Mouse (Mus musculus) urinary bladder, adult 2 months (tissue): Measurements from ENCODE around the gene Gm12666. TPM values are rescaled to one million over a fixed set of nuclear protein-coding genes. Genes with fewer than 3 reads are reported as not detected.
"Not testable (repeated sequence)": the region's sequence is repeated elsewhere in the genome, so short reads cannot be mapped to it uniquely, and the experiment has no call there.

Experiments used
- DNase-seq: peaks from one replicate; pipeline ENCODE4 v3.0.0; 2022; ENCODE audit warnings: low spot score
- polyA plus RNA-seq: library from polyadenylated mRNA; depleted of rRNA; stranded (reverse); fragments of >200 nt; gene quantifications from 2 replicates; pipeline ENCODE4 v1.2.3, GENCODE M21; 2012; rRNA removed

Gene Gm12666
- polyA plus RNA-seq, result not detected in 2 replicates

DNA sequence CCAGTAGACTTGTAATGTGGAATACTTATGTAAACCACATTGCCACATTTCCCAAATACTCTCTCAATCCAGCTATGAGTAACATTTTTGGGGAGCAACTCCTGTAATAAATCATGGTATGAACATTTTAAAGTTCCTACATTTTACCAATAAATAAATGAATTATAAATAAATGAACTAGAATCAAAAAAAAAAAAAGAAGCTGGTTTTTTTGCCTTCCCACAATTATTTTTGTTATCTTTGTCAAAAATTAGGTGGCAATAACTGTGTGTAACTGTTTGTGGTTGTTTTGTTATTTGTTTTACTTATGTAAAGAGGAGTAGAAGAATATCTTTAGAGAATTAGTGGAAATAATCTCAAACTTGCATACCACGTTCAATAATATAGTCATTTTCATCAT lies at the start of gene Gm12666:
TSS of gene Gm12666 (minus strand) at position 101 of the 400 bp plus-strand sequence.
- DNase-seq, result not testable (repeated sequence)

DNA sequence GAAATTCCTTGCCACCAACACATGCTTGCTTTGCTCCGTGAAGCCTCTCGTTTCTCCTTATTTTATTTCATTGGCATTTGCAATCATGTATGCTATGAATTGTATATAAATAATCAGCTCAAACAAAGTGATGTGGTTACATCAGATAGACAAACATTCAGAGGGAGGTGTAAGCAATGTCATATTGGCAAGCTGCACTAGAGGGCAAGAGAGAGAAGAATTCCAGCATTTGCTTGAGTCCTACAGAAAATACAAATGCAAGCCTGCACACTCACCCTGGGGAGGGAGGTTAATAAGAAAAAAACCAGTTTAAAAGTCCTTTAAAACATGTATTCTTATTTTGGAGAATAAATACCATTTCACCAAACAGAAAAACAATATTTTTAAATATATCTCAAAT lies 34.8 kb upstream of the Gm12666 start:
- no peak for DNase-seq

DNA sequence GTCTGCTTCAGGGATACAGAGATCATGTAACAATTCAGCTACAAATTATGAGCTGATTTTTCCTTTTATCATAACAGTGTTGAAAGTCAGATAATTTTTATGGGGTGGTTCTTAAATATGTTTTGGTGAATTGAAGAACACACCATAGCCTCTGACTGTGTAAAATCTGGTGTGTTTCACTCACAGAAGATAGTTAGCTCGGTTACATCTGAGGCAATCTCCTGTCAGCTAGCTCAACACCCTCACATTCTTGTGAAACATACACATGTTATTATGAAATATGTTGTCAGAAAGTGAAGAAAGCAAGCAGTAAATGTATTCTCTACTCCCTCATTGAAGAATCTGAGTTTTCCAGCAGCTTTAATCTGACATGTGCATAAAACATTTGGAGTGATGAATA lies 24.7 kb upstream of the Gm12666 start:
- DNase-seq, result no peak

DNA sequence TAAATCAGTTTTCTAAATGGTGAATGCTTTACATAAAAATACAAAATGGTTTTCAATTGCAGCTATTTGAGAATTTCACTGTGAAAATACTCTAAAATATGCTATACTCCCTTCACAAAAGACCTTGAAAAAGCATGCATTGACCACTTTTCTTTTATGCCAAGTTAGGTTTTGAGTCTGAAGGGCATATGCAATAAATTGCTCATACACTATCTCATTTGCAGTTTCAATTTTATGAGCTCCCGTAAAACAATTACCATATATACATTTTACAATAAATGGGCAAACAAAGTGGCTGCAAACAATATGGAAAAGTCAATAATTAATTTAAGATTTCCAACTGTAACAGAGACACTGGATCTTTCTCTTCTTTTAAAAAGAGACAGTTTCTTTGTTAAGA lies 38.9 kb downstream of the Gm12666 start:
- no peak for DNase-seq

DNA sequence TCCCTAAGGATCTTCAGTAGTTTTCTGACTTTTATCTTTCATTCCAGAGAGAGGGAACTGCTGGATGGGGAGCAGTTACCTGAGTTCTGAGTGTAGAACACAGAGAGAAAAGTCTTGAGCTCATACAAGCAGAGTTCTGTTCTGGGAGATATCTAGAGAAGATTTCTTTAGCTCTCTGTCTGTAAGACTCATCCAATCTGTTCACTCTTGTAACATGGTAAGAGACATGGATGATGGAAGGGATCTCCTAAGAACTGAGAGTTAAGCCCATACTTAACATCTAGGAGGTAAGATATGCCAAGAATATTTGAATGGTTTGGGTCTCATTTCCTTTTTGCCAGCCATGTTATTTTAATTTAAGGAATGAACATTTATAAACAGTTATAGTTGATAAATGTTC lies 44.4 kb downstream of the Gm12666 start, which contains the start of gene Izumo3:
TSS of gene Izumo3 (minus strand) at position 101 of the 400 bp plus-strand sequence.
- DNase-seq, result no peak

Other genes starting within 250 kb of the Gm12666 start
- not detected in 2 replicates for gene Izumo3, start 44.5 kb downstream of the Gm12666 start, polyA plus RNA-seq